Mouse (Mus musculus) hindbrain, postnatal 0 days (tissue): ENCODE data around the gene Ttc28. TPM values are rescaled to one million over a fixed set of nuclear protein-coding genes. Genes with fewer than 3 reads are reported as not detected.

Experiments
- ATAC-seq: fragments of 200-750 bp; cut with Nextera tagmentation; 2 replicates; pipeline ENCODE4 v1.8.0; 2017; ENCODE audit warnings: mild to moderate bottlenecking, moderate TSS enrichment, moderate library complexity
- DNase-seq: peaks from one replicate; pipeline ENCODE4 v3.0.0-alpha.2; 2015; ENCODE audit warnings: low spot score
- H3K27ac ChIP-seq: fragments of 300-500 bp; sonication (generic); 2 replicates; pipeline ENCODE4 v1.5.1; 2014; ENCODE audit warnings: mild to moderate bottlenecking
- H3K27me3 ChIP-seq: fragments of 300-500 bp; sonication (generic); 2 replicates; pipeline ENCODE4 v1.6.1; 2014; ENCODE audit warnings: low read length, mixed read lengths; ENCODE audit not compliant: insufficient read depth
- H3K36me3 ChIP-seq: fragments of 300-500 bp; sonication (generic); 2 replicates; pipeline ENCODE4 v1.6.1; 2014; ENCODE audit warnings: low read length, mixed read lengths; ENCODE audit not compliant: insufficient read depth
- H3K4me1 ChIP-seq: fragments of 300-500 bp; sonication (generic); 2 replicates; pipeline ENCODE4 v1.6.1; 2014; ENCODE audit warnings: antibody characterized with exemption, low read length, mixed read lengths; ENCODE audit not compliant: insufficient read depth
- H3K4me2 ChIP-seq: fragments of 300-500 bp; sonication (generic); 2 replicates; pipeline ENCODE4 v1.6.1; 2014; ENCODE audit warnings: low read depth, mild to moderate bottlenecking, low read length, moderate library complexity, mixed read lengths
- H3K4me3 ChIP-seq: fragments of 300-500 bp; sonication (generic); 2 replicates; pipeline ENCODE4 v1.5.1; 2014; ENCODE audit warnings: low read length
- H3K9ac ChIP-seq: fragments of 300-500 bp; sonication (generic); replicated peaks from 2 replicates; pipeline ENCODE4 v1.6.1; 2014; ENCODE audit warnings: mild to moderate bottlenecking, low read length, moderate library complexity, mixed read lengths
- H3K9me3 ChIP-seq: fragments of 300-500 bp; sonication (generic); 2 replicates; pipeline ENCODE4 v1.6.1; 2016; ENCODE audit warnings: low read length, mixed read lengths
- CTCF ChIP-seq: IDR thresholded peaks from 2 replicates; pipeline ENCODE4 v1.5.1; 2016; ENCODE audit warnings: antibody characterized with exemption, control low read depth, low read depth
- WGBS: fragments of 180-500 bp; shearing (Covaris S2); extraction: QIAGEN DNeasy Blood & Tissue Kit; methylation state at CpG from one replicate; pipeline ENCODE4 v1.1.7; 2014; 5-methylcytosine and 5-hydroxymethylcytosine counted together
- polyA plus RNA-seq: library from polyadenylated mRNA; unstranded; fragments of >200 nt; fragmentation: Nextera tagmentation; extraction: Ambion mirVana; gene quantifications from 2 replicates; pipeline ENCODE4 v1.2.1, GENCODE M21; 2015
- total RNA-seq: library from RNA; depleted of rRNA; stranded (reverse); fragments of >200 nt; gene quantifications from 2 replicates; pipeline ENCODE4 v1.2.3, GENCODE M21; 2014

Ttc28 gene
- total and polyA plus RNA-seq, 2 experiments from 2014 or later, result 11.1 to 49.8 TPM

- peaks cover 17% of the 10 kb centered on the region; the same call in 1 of the 2 replicates for H3K4me1 ChIP-seq
- no peaks in the 10 kb centered on the region for H3K36me3 ChIP-seq
- no peak for DNase-seq
- TF ChIP-seq CTCF, result no peak
- 57% methylated on average over 11 of the region's 11 CpGs for WGBS
- no peak for ATAC-seq
- no peak overlapping the region for H3K4me3 ChIP-seq
- H3K27me3 ChIP-seq, result no peaks in the 10 kb centered on the region
- no peak overlapping the region for H3K27ac ChIP-seq
- H3K9ac ChIP-seq, result no peak overlapping the region
- H3K4me2 ChIP-seq, result no peak overlapping the region
- no peaks in the 10 kb centered on the region for H3K9me3 ChIP-seq
Measured at GRCm38 (mm10) chr5:111012064-111012463, 132.5 kb downstream of the Ttc28 start.

- DNase-seq, result no peak
- TF ChIP-seq CTCF, result no peak
Measured at GRCm38 (mm10) chr5:111012587-111012986, 133.0 kb downstream of the Ttc28 start.

GRCm38 (mm10) chr5:111014960-111015359 is 135.4 kb downstream of the Ttc28 start:
- Histone ChIP-seq H3K4me3 (no peak overlapping the region), H3K27me3 (no peaks in the 10 kb centered on the region), H3K36me3 (no peaks in the 10 kb centered on the region), H3K4me2 (no peak overlapping the region), H3K4me1 (peaks cover 17% of the 10 kb centered on the region; the same call in 1 of the 2 replicates), H3K27ac (peak overlapping the region; percentile 51; the same call in 1 of the 2 replicates), H3K9ac (no peak overlapping the region), H3K9me3 (no peaks in the 10 kb centered on the region)
- ATAC-seq, result no peak
- peak; percentile 20 for DNase-seq
- 35% methylated on average over 4 of the region's 4 CpGs for WGBS
- no peak for TF ChIP-seq CTCF

More at GRCm38 (mm10) chr5:111012587-111012986, 133.0 kb downstream of the Ttc28 start:
- H3K9ac ChIP-seq, result no peak overlapping the region
- H3K27me3 ChIP-seq, result no peaks in the 10 kb centered on the region
- H3K27ac ChIP-seq, result no peak overlapping the region
- H3K4me3 ChIP-seq, result no peak overlapping the region
- WGBS, result 61% methylated on average over 7 of the region's 7 CpGs
- no peak for ATAC-seq
- H3K4me2 ChIP-seq, result no peak overlapping the region
- no peaks in the 10 kb centered on the region for H3K9me3 ChIP-seq
- no peaks in the 10 kb centered on the region for H3K36me3 ChIP-seq
- peaks cover 17% of the 10 kb centered on the region; the same call in 1 of the 2 replicates for H3K4me1 ChIP-seq

- ATAC-seq, result no peak
- H3K4me3 ChIP-seq, result no peak overlapping the region
- WGBS, result 70% methylated on average over 4 of the region's 4 CpGs
Measured at GRCm38 (mm10) chr5:111017319-111017718, 137.7 kb downstream of the Ttc28 start.

GRCm38 (mm10) chr5:111022339-111022738 is 142.7 kb downstream of the Ttc28 start:
- Histone ChIP-seq H3K9me3 (no peaks in the 10 kb centered on the region), H3K4me2 (no peak overlapping the region), H3K27ac (0 out of 2 replicates have a peak overlapping the region, but pooled peaks have one; percentile 0), H3K36me3 (no peaks in the 10 kb centered on the region), H3K27me3 (no peaks in the 10 kb centered on the region), H3K4me1 (peaks cover 19% of the 10 kb centered on the region; the same call in 1 of the 2 replicates), H3K9ac (no peak overlapping the region), H3K4me3 (no peak overlapping the region)
- WGBS, result 81% methylated on average over 9 of the region's 9 CpGs
- no peak for ATAC-seq
- TF ChIP-seq CTCF, result no peak
- DNase-seq, result no peak

More at GRCm38 (mm10) chr5:111017319-111017718, 137.7 kb downstream of the Ttc28 start:
- no peaks in the 10 kb centered on the region for H3K27me3 ChIP-seq
- H3K27ac ChIP-seq, result no peak overlapping the region
- no peak for TF ChIP-seq CTCF
- no peak overlapping the region for H3K9ac ChIP-seq
- no peak overlapping the region for H3K4me2 ChIP-seq
- H3K4me1 ChIP-seq, result peaks cover 8% of the 10 kb centered on the region; the same call in 1 of the 2 replicates
- no peaks in the 10 kb centered on the region for H3K36me3 ChIP-seq
- no peak for DNase-seq
- H3K9me3 ChIP-seq, result no peaks in the 10 kb centered on the region

GRCm38 (mm10) chr5:111022940-111023339 is 143.3 kb downstream of the Ttc28 start:
- H3K4me2 ChIP-seq, result no peak overlapping the region
- no peak overlapping the region for H3K9ac ChIP-seq
- no peak for TF ChIP-seq CTCF
- ATAC-seq, result no peak
- no peaks in the 10 kb centered on the region for H3K9me3 ChIP-seq
- H3K36me3 ChIP-seq, result no peaks in the 10 kb centered on the region
- no peaks in the 10 kb centered on the region for H3K27me3 ChIP-seq
- peaks cover 25% of the 10 kb centered on the region; the same call in 1 of the 2 replicates for H3K4me1 ChIP-seq
- WGBS, result 44% methylated on average over 1 of the region's 1 CpGs
- H3K27ac ChIP-seq, result peak overlapping the region; percentile 0; the same call in 1 of the 2 replicates
- no peak overlapping the region for H3K4me3 ChIP-seq
- DNase-seq, result peak; percentile 46

- ATAC-seq (peak; percentile 62), DNase-seq (no peak)
- H3K4me3 ChIP-seq, result no peak overlapping the region
- peaks cover 25% of the 10 kb centered on the region; the same call in 1 of the 2 replicates for H3K4me1 ChIP-seq
- no peaks in the 10 kb centered on the region for H3K36me3 ChIP-seq
- peak overlapping the region; percentile 46 for H3K27ac ChIP-seq
- no peaks in the 10 kb centered on the region for H3K27me3 ChIP-seq
- no peaks in the 10 kb centered on the region for H3K9me3 ChIP-seq
- H3K9ac ChIP-seq, result no peak overlapping the region
- TF ChIP-seq CTCF, result no peak
- H3K4me2 ChIP-seq, result no peak overlapping the region
- WGBS, result 72% methylated on average over 13 of the region's 13 CpGs
Measured at GRCm38 (mm10) chr5:111024621-111025020, 145.0 kb downstream of the Ttc28 start.
